Mouse (Mus musculus): ENCODE data around the gene Evx2. TPM values are rescaled to one million over a fixed set of nuclear protein-coding genes. Genes with fewer than 3 reads are reported as not detected.

Gene Evx2
- polyA plus RNA-seq, 1 experiment from 2014 or later = not detected

GRCm38 (mm10) chr2:74671847-74672246 is 12.5 kb upstream of the Evx2 start:
- no peak overlapping the region for H3K27ac ChIP-seq (ENCODE audit: low read depth, low read length)
- no peaks in the 10 kb centered on the region for H3K9me3 ChIP-seq (replicated peaks; ENCODE audit: control insufficient read depth, low read length)
- WGBS (ENCODE audit: insufficient replicate concordance) = 5% methylated on average over 5 of the region's 5 CpGs
- peaks cover 10% of the 10 kb centered on the region; the same call in 1 of the 2 replicates for H3K4me1 ChIP-seq (ENCODE audit: control insufficient read depth, insufficient read depth, low read length)
- H3K4me3 ChIP-seq (ENCODE audit: low read depth, low read length) = no peak overlapping the region
- H3K9ac ChIP-seq (ENCODE audit: low read depth, low read length) = no peak overlapping the region
- H3K36me3 ChIP-seq (ENCODE audit: control insufficient read depth, insufficient read depth, low read length) = no peaks in the 10 kb centered on the region
- H3K27me3 ChIP-seq (ENCODE audit: control insufficient read depth, insufficient read depth, low read length) = peaks cover 93% of the 10 kb centered on the region
- ATAC-seq (replicated peaks; ENCODE audit: insufficient number of reproducible peaks, low FRiP score, low TSS enrichment) = no peak
- no peak overlapping the region for H3K4me2 ChIP-seq

GRCm38 (mm10) chr2:74670632-74671188 is 11.4 kb upstream of the Evx2 start:
- Histone ChIP-seq H3K27ac (ENCODE audit: low read depth, low read length) (no peak overlapping the region), H3K4me1 (ENCODE audit: control insufficient read depth, insufficient read depth, low read length) (peaks cover 10% of the 10 kb centered on the region; the same call in 1 of the 2 replicates), H3K4me2 (no peak overlapping the region), H3K36me3 (ENCODE audit: control insufficient read depth, insufficient read depth, low read length) (no peaks in the 10 kb centered on the region), H3K9ac (ENCODE audit: low read depth, low read length) (no peak overlapping the region), H3K4me3 (ENCODE audit: low read depth, low read length) (no peak overlapping the region), H3K27me3 (ENCODE audit: control insufficient read depth, insufficient read depth, low read length) (peaks cover 91% of the 10 kb centered on the region), H3K9me3 (replicated peaks; ENCODE audit: control insufficient read depth, low read length) (no peaks in the 10 kb centered on the region)
- WGBS (ENCODE audit: insufficient replicate concordance) = 3% methylated on average over 3 of the region's 3 CpGs
- ATAC-seq (replicated peaks; ENCODE audit: insufficient number of reproducible peaks, low FRiP score, low TSS enrichment) = no peak

GRCm38 (mm10) chr2:74669650-74670235 is 10.4 kb upstream of the Evx2 start:
- Histone ChIP-seq H3K27ac (ENCODE audit: low read depth, low read length) (no peak overlapping the region), H3K4me3 (ENCODE audit: low read depth, low read length) (no peak overlapping the region), H3K4me2 (no peak overlapping the region), H3K9ac (ENCODE audit: low read depth, low read length) (no peak overlapping the region), H3K4me1 (ENCODE audit: control insufficient read depth, insufficient read depth, low read length) (peaks cover 10% of the 10 kb centered on the region; the same call in 1 of the 2 replicates), H3K9me3 (replicated peaks; ENCODE audit: control insufficient read depth, low read length) (no peaks in the 10 kb centered on the region), H3K27me3 (ENCODE audit: control insufficient read depth, insufficient read depth, low read length) (peaks cover 88% of the 10 kb centered on the region), H3K36me3 (ENCODE audit: control insufficient read depth, insufficient read depth, low read length) (no peaks in the 10 kb centered on the region)
- no peak for ATAC-seq (replicated peaks; ENCODE audit: insufficient number of reproducible peaks, low FRiP score, low TSS enrichment)
- WGBS (ENCODE audit: insufficient replicate concordance) = 1% methylated on average over 14 of the region's 14 CpGs

GRCm38 (mm10) chr2:74669230-74669578 is 9.8 kb upstream of the Evx2 start:
- Histone ChIP-seq H3K9me3 (replicated peaks; ENCODE audit: control insufficient read depth, low read length) (no peaks in the 10 kb centered on the region), H3K4me3 (ENCODE audit: low read depth, low read length) (no peak overlapping the region), H3K9ac (ENCODE audit: low read depth, low read length) (no peak overlapping the region), H3K4me2 (no peak overlapping the region), H3K4me1 (ENCODE audit: control insufficient read depth, insufficient read depth, low read length) (peaks cover 10% of the 10 kb centered on the region; the same call in 1 of the 2 replicates), H3K27ac (ENCODE audit: low read depth, low read length) (no peak overlapping the region), H3K27me3 (ENCODE audit: control insufficient read depth, insufficient read depth, low read length) (peaks cover 88% of the 10 kb centered on the region), H3K36me3 (ENCODE audit: control insufficient read depth, insufficient read depth, low read length) (no peaks in the 10 kb centered on the region)
- 1% methylated on average over 3 of the region's 3 CpGs for WGBS (ENCODE audit: insufficient replicate concordance)
- no peak for ATAC-seq (replicated peaks; ENCODE audit: insufficient number of reproducible peaks, low FRiP score, low TSS enrichment)

GRCm38 (mm10) chr2:74668370-74669229 is 9.2 kb upstream of the Evx2 start:
- H3K4me2 ChIP-seq = peak overlapping the region; percentile 63
- ATAC-seq (replicated peaks; ENCODE audit: insufficient number of reproducible peaks, low FRiP score, low TSS enrichment) = no peak
- H3K4me3 ChIP-seq (ENCODE audit: low read depth, low read length) = peak overlapping the region; percentile 42
- H3K9ac ChIP-seq (ENCODE audit: low read depth, low read length) = no peak overlapping the region
- peaks cover 10% of the 10 kb centered on the region; the same call in 1 of the 2 replicates for H3K4me1 ChIP-seq (ENCODE audit: control insufficient read depth, insufficient read depth, low read length)
- WGBS (ENCODE audit: insufficient replicate concordance) = under 1% methylated on average over 64 of the region's 74 CpGs
- H3K36me3 ChIP-seq (ENCODE audit: control insufficient read depth, insufficient read depth, low read length) = no peaks in the 10 kb centered on the region
- H3K27me3 ChIP-seq (ENCODE audit: control insufficient read depth, insufficient read depth, low read length) = peaks cover 88% of the 10 kb centered on the region
- H3K9me3 ChIP-seq (replicated peaks; ENCODE audit: control insufficient read depth, low read length) = no peaks in the 10 kb centered on the region
- no peak overlapping the region for H3K27ac ChIP-seq (ENCODE audit: low read depth, low read length)

GRCm38 (mm10) chr2:74667842-74668357 is 8.5 kb upstream of the Evx2 start, which contains the start of gene Hoxd13:
Gene Hoxd13, plus strand, starts transcription at chr2:74668310.
- ATAC-seq (replicated peaks; ENCODE audit: insufficient number of reproducible peaks, low FRiP score, low TSS enrichment) = no peak
- no peaks in the 10 kb centered on the region for H3K36me3 ChIP-seq (ENCODE audit: control insufficient read depth, insufficient read depth, low read length)
- peak within 1 kb of the TSS; percentile 42 for H3K4me3 ChIP-seq (ENCODE audit: low read depth, low read length)
- peak within 1 kb of the TSS; percentile 63 for H3K4me2 ChIP-seq
- H3K4me1 ChIP-seq (ENCODE audit: control insufficient read depth, insufficient read depth, low read length) = peaks cover 10% of the 10 kb centered on the region; the same call in 1 of the 2 replicates
- no peak within 1 kb of the TSS for H3K9ac ChIP-seq (ENCODE audit: low read depth, low read length)
- H3K9me3 ChIP-seq (replicated peaks; ENCODE audit: control insufficient read depth, low read length) = no peaks in the 10 kb centered on the region
- H3K27me3 ChIP-seq (ENCODE audit: control insufficient read depth, insufficient read depth, low read length) = peaks cover 88% of the 10 kb centered on the region
- H3K27ac ChIP-seq (ENCODE audit: low read depth, low read length) = no peak within 1 kb of the TSS
- WGBS (ENCODE audit: insufficient replicate concordance) = 0% methylated on average over 11 of the region's 51 CpGs

- peak overlapping the region; percentile 63 for H3K4me2 ChIP-seq
- no peak for ATAC-seq (replicated peaks; ENCODE audit: insufficient number of reproducible peaks, low FRiP score, low TSS enrichment)
- 2% methylated on average over 36 of the region's 36 CpGs for WGBS (ENCODE audit: insufficient replicate concordance)
Measured at GRCm38 (mm10) chr2:74667191-74667841, 8.0 kb upstream of the Evx2 start.

GRCm38 (mm10) chr2:74666411-74666810 is 7.1 kb upstream of the Evx2 start:
- H3K27ac ChIP-seq (ENCODE audit: low read depth, low read length) = no peak overlapping the region
- no peaks in the 10 kb centered on the region for H3K9me3 ChIP-seq (replicated peaks; ENCODE audit: control insufficient read depth, low read length)
- H3K4me2 ChIP-seq = no peak overlapping the region
- H3K27me3 ChIP-seq (ENCODE audit: control insufficient read depth, insufficient read depth, low read length) = peaks cover 89% of the 10 kb centered on the region
- no peak overlapping the region for H3K9ac ChIP-seq (ENCODE audit: low read depth, low read length)
- H3K4me3 ChIP-seq (ENCODE audit: low read depth, low read length) = no peak overlapping the region
- peaks cover 10% of the 10 kb centered on the region; the same call in 1 of the 2 replicates for H3K4me1 ChIP-seq (ENCODE audit: control insufficient read depth, insufficient read depth, low read length)
- ATAC-seq (replicated peaks; ENCODE audit: insufficient number of reproducible peaks, low FRiP score, low TSS enrichment) = no peak
- 3% methylated on average over 7 of the region's 7 CpGs for WGBS (ENCODE audit: insufficient replicate concordance)
- no peaks in the 10 kb centered on the region for H3K36me3 ChIP-seq (ENCODE audit: control insufficient read depth, insufficient read depth, low read length)

More at GRCm38 (mm10) chr2:74667191-74667841, 8.0 kb upstream of the Evx2 start:
- H3K4me3 ChIP-seq (ENCODE audit: low read depth, low read length) = no peak overlapping the region; the same call in 1 of the 2 replicates
- peaks cover 89% of the 10 kb centered on the region for H3K27me3 ChIP-seq (ENCODE audit: control insufficient read depth, insufficient read depth, low read length)
- H3K36me3 ChIP-seq (ENCODE audit: control insufficient read depth, insufficient read depth, low read length) = no peaks in the 10 kb centered on the region
- peaks cover 10% of the 10 kb centered on the region; the same call in 1 of the 2 replicates for H3K4me1 ChIP-seq (ENCODE audit: control insufficient read depth, insufficient read depth, low read length)
- no peaks in the 10 kb centered on the region for H3K9me3 ChIP-seq (replicated peaks; ENCODE audit: control insufficient read depth, low read length)
- H3K27ac ChIP-seq (ENCODE audit: low read depth, low read length) = no peak overlapping the region
- no peak overlapping the region for H3K9ac ChIP-seq (ENCODE audit: low read depth, low read length)
